Mouse (Mus musculus) thymus, postnatal 14 days (tissue): ENCODE results near the gene Tuft1.
"Not testable (repeated sequence)": the region's sequence is repeated elsewhere in the genome, so short reads cannot be mapped to it uniquely, and the experiment has no call there.

ENCODE experiments used
- DNase-seq: peaks from one replicate; pipeline ENCODE4 v3.0.0; 2021

Tuft1 gene

GRCm38 (mm10) chr3:94659142-94659748, 573 bp upstream of the Tuft1 start:
- DNase-seq: peak; percentile 10

- DNase-seq: peak; percentile 13
Observed at GRCm38 (mm10) chr3:94657852-94658739, 576 bp downstream of the Tuft1 start.

GRCm38 (mm10) chr3:94653967-94654366, 4.7 kb downstream of the Tuft1 start:
- not testable (repeated sequence) for DNase-seq

GRCm38 (mm10) chr3:94650409-94650808, 8.3 kb downstream of the Tuft1 start:
- no peak for DNase-seq

GRCm38 (mm10) chr3:94648755-94649590, 9.7 kb downstream of the Tuft1 start:
- no peak for DNase-seq

- not testable (repeated sequence) for DNase-seq
Observed at GRCm38 (mm10) chr3:94642495-94643162, 16.0 kb downstream of the Tuft1 start, which contains the start of gene Gm10972. TSS of gene Gm10972 (plus strand) at chr3:94643112.

GRCm38 (mm10) chr3:94629876-94630275, 28.8 kb downstream of the Tuft1 start:
- DNase-seq: no peak

GRCm38 (mm10) chr3:94628712-94629111, 30.0 kb downstream of the Tuft1 start:
- no peak for DNase-seq

GRCm38 (mm10) chr3:94624281-94624680, 34.4 kb downstream of the Tuft1 start:
- DNase-seq: no peak

- DNase-seq: no peak
Observed at GRCm38 (mm10) chr3:94622550-94622949, 36.1 kb downstream of the Tuft1 start.

- DNase-seq: no peak
Observed at GRCm38 (mm10) chr3:94621740-94622507, 36.7 kb downstream of the Tuft1 start.

GRCm38 (mm10) chr3:94616717-94617116, 42.0 kb downstream of the Tuft1 start:
- DNase-seq: peak; percentile 63

GRCm38 (mm10) chr3:94613258-94613878, 45.3 kb downstream of the Tuft1 start:
- DNase-seq: no peak

GRCm38 (mm10) chr3:94612274-94612673, 46.4 kb downstream of the Tuft1 start:
- no peak for DNase-seq

GRCm38 (mm10) chr3:94611834-94612233, 46.8 kb downstream of the Tuft1 start:
- DNase-seq: no peak

- DNase-seq: no peak
Observed at GRCm38 (mm10) chr3:94611343-94611742, 47.3 kb downstream of the Tuft1 start.

GRCm38 (mm10) chr3:94610581-94610980, 48.1 kb downstream of the Tuft1 start:
- no peak for DNase-seq

GRCm38 (mm10) chr3:94609621-94610020, 49.1 kb downstream of the Tuft1 start:
- no peak for DNase-seq

- peak; percentile 67 for DNase-seq
Observed at GRCm38 (mm10) chr3:94601959-94602358, 56.7 kb downstream of the Tuft1 start.

GRCm38 (mm10) chr3:94597224-94597779, 61.4 kb downstream of the Tuft1 start:
- DNase-seq: no peak

GRCm38 (mm10) chr3:94595871-94596287, 62.8 kb downstream of the Tuft1 start:
- DNase-seq: no peak
